8 mouse cellular contexts compared by ENCODE assay signal in the genomic region with DNA sequence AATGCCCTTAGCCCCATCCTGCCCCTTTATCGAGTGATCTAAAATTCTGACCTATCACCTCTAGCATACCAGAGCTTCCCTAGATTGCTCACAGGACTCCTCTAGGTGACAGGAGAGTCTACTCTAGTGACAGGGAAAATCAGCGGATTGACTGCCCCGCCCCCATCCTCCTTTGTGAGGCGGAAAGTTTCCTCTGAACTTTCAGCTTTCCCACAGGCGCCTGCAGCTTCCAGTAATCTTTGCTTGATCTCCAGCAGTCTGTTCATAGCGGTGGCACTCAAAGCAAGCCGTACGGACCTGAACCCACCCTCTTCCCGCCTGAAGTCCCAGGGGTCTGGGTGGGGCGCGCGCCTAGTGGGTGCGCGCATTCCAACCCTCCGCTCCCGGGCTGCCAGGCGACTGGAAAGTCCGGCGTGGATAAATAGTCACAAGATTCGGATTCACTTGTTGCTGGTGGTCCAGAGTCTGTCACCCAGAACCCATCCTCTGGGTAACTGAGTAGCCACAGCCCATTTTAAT. TPM values are rescaled to one million over a fixed set of nuclear protein-coding genes. Genes with fewer than 3 reads are reported as not detected.
DNase-seq lines count a peak whose midpoint lies in the region; ATAC-seq and TF ChIP-seq lines count a peak whose summit lies in the region.

No protein-coding gene starts in this region.

- H3K27me3 ChIP-seq in intestine, embryonic 16.5 days (replicated peaks; ENCODE audit: control insufficient read depth, insufficient read depth, low read length), result no peaks in the 10 kb centered on the region

- intact Hi-C loops in left cerebral cortex, adult 2 months (cut with DNase I), result no loop called here

- H3K36me3 ChIP-seq in intestine, embryonic 16.5 days (ENCODE audit: control insufficient read depth, insufficient read depth, low read length), result peaks cover 8% of the 10 kb centered on the region

- H3K9ac ChIP-seq in intestine, embryonic 16.5 days (ENCODE audit: low read depth, low read length), result peak overlapping the region; percentile 61

- TF ChIP-seq CTCF in left cerebral cortex, adult 2 months (IDR thresholded peaks at IDR 0.05), result no peak

- H3K4me3 ChIP-seq in left cerebral cortex, adult 2 months, result peak overlapping the region; percentile 38
- H3K4me3 ChIP-seq in intestine, embryonic 16.5 days (ENCODE audit: low read length), result peak overlapping the region; percentile 48

- under 1% methylated on average over 20 of the region's 20 CpGs for WGBS in intestine, embryonic 16.5 days

- ATAC-seq in intestine, embryonic 16.5 days, result peak; percentile 82
- ATAC-seq in megakaryocyte-erythroid progenitor cell, adult 5-6 weeks (replicated peaks; ENCODE audit: low FRiP score, low TSS enrichment, poor library complexity, severe bottlenecking), result no peak

- H3K9me3 ChIP-seq in intestine, embryonic 16.5 days (ENCODE audit: control insufficient read depth, low read length), result no peaks in the 10 kb centered on the region

- peak overlapping the region; percentile 64 for H3K27ac ChIP-seq in left cerebral cortex, adult 2 months
- H3K27ac ChIP-seq in intestine, embryonic 16.5 days (ENCODE audit: low read length), result peak overlapping the region; percentile 61

- H3K4me1 ChIP-seq in intestine, embryonic 16.5 days (ENCODE audit: control insufficient read depth, insufficient read depth, low read length), result peaks cover 20% of the 10 kb centered on the region

- DNase-seq in left cerebral cortex, adult 2 months (ENCODE audit: extremely low spot score in 1 of 2, low spot score in 2 of 2), result no peak
- no peak for DNase-seq in left cerebral cortex, adult 11 months (ENCODE audit: low spot score)
- DNase-seq in embryo, embryonic 10 days (ENCODE audit: low spot score), result peak; percentile 81
- DNase-seq in heart, adult 11 months, result peak; percentile 99
- peak; percentile 83 to 86 for DNase-seq in lung, adult 18-20 months
- DNase-seq in ovary, postnatal 10 days (ENCODE audit: low spot score), result peak; percentile 78

- H3K4me2 ChIP-seq in intestine, embryonic 16.5 days (ENCODE audit: low read depth, low read length), result peak overlapping the region; percentile 58

RNA-seq across cellular contexts. Expression of gene Lamb2, which starts 0.8 kb away (rescaled TPM):
- total RNA-seq in left cerebral cortex, adult 2 months (2021), result 10 to 100 TPM; 28.2 to 29.4 TPM
- 26.6 and 33.6 TPM in 2 replicates for polyA plus RNA-seq in intestine, embryonic 16.5 days (2015; fragmentation: Nextera tagmentation; extraction: Ambion mirVana)
- total RNA-seq in megakaryocyte-erythroid progenitor cell, adult 5-6 weeks (2014; fragmentation: Nextera tagmentation), result not detected in 2 replicates
- total RNA-seq in megakaryocyte-erythroid progenitor cell, adult 5-6 weeks (2017), result 0.66 TPM in 1 of 2 replicates, not detected in the other

RNA-seq across cellular contexts. Expression of gene Usp19, which starts 11.7 kb away (rescaled TPM):
- total RNA-seq in left cerebral cortex, adult 2 months (2021), result 100 to 1,000 TPM; 153 to 167 TPM
- polyA plus RNA-seq in intestine, embryonic 16.5 days (2015; fragmentation: Nextera tagmentation; extraction: Ambion mirVana), result 35.7 and 42.8 TPM in 2 replicates
- total RNA-seq in megakaryocyte-erythroid progenitor cell, adult 5-6 weeks (2014; fragmentation: Nextera tagmentation), result 127 and 134 TPM in 2 replicates
- total RNA-seq in megakaryocyte-erythroid progenitor cell, adult 5-6 weeks (2017), result 37.8 and 51.0 TPM in 2 replicates

RNA-seq across cellular contexts. Expression of gene Klhdc8b, which starts 17.3 kb away (rescaled TPM):
- 10 to 100 TPM; 30.7 to 32.8 TPM for total RNA-seq in left cerebral cortex, adult 2 months (2021)
- polyA plus RNA-seq in intestine, embryonic 16.5 days (2015; fragmentation: Nextera tagmentation; extraction: Ambion mirVana), result 44.7 and 49.6 TPM in 2 replicates
- total RNA-seq in megakaryocyte-erythroid progenitor cell, adult 5-6 weeks (2014; fragmentation: Nextera tagmentation), result 8.0 and 29.6 TPM in 2 replicates
- total RNA-seq in megakaryocyte-erythroid progenitor cell, adult 5-6 weeks (2017), result 6.2 and 21.7 TPM in 2 replicates

RNA-seq across cellular contexts. Expression of gene Ccdc71, which starts 18.4 kb away (rescaled TPM):
- total RNA-seq in left cerebral cortex, adult 2 months (2021), result 10 to 100 TPM; 31.3 to 44.6 TPM
- 49.2 and 53.5 TPM in 2 replicates for polyA plus RNA-seq in intestine, embryonic 16.5 days (2015; fragmentation: Nextera tagmentation; extraction: Ambion mirVana)
- total RNA-seq in megakaryocyte-erythroid progenitor cell, adult 5-6 weeks (2014; fragmentation: Nextera tagmentation), result 19.6 and 42.3 TPM in 2 replicates
- 13.2 and 13.6 TPM in 2 replicates for total RNA-seq in megakaryocyte-erythroid progenitor cell, adult 5-6 weeks (2017)

RNA-seq across cellular contexts. Expression of gene Qars, which starts 28.8 kb away (rescaled TPM):
- total RNA-seq in left cerebral cortex, adult 2 months (2021), result 10 to 100 TPM; 75.3 to 78.0 TPM
- polyA plus RNA-seq in intestine, embryonic 16.5 days (2015; fragmentation: Nextera tagmentation; extraction: Ambion mirVana), result 111 and 118 TPM in 2 replicates
- total RNA-seq in megakaryocyte-erythroid progenitor cell, adult 5-6 weeks (2014; fragmentation: Nextera tagmentation), result 356 and 390 TPM in 2 replicates
- 235 and 321 TPM in 2 replicates for total RNA-seq in megakaryocyte-erythroid progenitor cell, adult 5-6 weeks (2017)

Comparison
In these comparisons a context has a peak if more than half of its experiments do, and no peak if none do; other contexts are left out.
1. DNase-seq: peak in embryo, embryonic 10 days (single experiment), heart, adult 11 months (single experiment), lung, adult 18-20 months (2 of 2) and ovary, postnatal 10 days (single experiment); none in left cerebral cortex, adult 2 months (0 of 2) and left cerebral cortex, adult 11 months (single experiment).
2. RNA of gene Lamb2, which starts 0.8 kb away (total RNA-seq): 28.2 to 29.4 TPM in left cerebral cortex, adult 2 months; 0.66 TPM in megakaryocyte-erythroid progenitor cell, adult 5-6 weeks; every median in the first group is over 10 times any median in the second.